Mouse (Mus musculus) erythroid progenitor cell, adult 5-6 weeks (primary cell): ENCODE measurements around the gene Dtnb. TPM values are rescaled to one million over a fixed set of nuclear protein-coding genes. Genes with fewer than 3 reads are reported as not detected.

Source experiments
- ATAC-seq: replicated peaks from 2 replicates; pipeline ENCODE4 v1.8.0; 2016; ENCODE audit warnings: moderate number of reproducible peaks, mild to moderate bottlenecking, moderate TSS enrichment, inconsistent platforms; ENCODE audit not compliant: poor library complexity, low FRiP score, severe bottlenecking
- total RNA-seq, 2 experiments: library from RNA; stranded (forward) in 1 of 2; stranded (reverse) in 1 of 2; fragments of 150-400 nt in 1 of 2; fragments of 186-747, 209-891 nt in 1 of 2; gene quantifications; 2 replicates each; pipeline versions ENCODE4 v1.2.3 to v1.2.4; 2015 to 2017; ENCODE audit warnings: low replicate concordance in 2 of 2

Gene Dtnb
- total RNA-seq, 2 experiments from 2014 or later, result 72.1 to 101 TPM

DNA sequence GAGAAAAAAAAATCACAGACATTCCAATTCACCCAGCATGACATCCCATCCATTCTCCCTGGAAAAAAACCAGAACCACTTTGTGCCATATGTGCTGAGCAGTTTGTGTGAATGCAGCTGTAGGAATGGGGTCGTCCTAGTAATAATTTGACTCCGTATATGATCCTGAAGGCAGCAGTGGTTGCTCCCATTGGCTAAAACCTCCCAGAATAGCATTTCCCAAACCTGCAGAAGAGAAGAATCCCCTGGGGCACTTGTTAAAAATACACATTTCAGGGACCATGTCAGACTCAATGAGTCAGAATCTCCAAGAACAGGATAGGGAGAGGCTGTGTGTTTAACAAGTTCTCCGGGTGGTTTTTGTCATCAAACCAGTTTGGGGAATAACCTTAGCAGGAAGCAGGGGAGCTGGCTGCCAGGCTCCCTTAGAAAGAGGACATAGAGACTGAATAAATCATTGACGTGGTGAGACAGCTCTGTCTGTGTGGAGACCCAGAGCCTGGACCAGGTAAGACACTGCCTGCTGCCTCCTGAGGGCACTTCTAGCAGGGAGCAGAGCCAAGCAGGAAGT is 147.1 kb downstream of the Dtnb start:
- ATAC-seq, result no peak

DNA sequence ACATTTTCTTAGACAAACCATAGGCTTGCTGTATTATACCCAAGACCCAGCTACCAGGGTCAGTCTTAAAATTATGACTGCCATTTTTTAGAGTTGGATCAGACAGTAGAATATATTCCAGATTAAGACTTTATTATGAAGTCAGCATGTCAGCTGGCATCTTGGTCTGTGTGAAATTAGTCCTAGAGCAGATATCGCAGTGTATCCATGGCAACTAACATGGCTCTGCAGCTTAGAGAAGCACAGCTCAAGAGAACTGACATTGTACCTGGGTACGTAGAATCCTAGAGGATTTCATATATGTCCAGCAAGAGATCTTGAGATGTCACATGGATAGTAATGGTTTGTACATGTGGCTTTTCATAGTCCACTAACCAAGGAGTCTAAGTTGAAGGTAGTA is 148.3 kb downstream of the Dtnb start:
- no peak for ATAC-seq

DNA sequence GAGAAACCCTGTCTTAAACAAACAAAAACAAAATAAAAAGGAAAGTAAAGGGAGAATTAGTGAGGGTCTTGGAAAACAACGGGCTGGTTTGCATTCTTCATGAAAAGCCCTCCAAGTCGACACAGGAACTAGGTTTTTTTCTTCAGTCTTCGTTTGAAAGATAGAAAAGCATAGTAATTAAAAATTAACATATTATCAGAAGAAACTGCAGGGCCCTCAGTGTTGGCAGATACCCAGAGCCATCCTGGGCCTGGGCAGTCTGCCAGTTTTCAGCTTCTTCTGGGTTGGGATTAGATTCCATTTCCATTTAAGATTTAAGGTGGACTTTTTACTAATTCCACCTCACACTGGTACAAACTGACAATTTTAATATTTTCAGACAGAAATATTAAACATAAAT is 151.6 kb downstream of the Dtnb start:
- no peak for ATAC-seq

- no peak for ATAC-seq
Observed at GRCm38 (mm10) chr12:3724822-3725370, 152.7 kb downstream of the Dtnb start.

DNA sequence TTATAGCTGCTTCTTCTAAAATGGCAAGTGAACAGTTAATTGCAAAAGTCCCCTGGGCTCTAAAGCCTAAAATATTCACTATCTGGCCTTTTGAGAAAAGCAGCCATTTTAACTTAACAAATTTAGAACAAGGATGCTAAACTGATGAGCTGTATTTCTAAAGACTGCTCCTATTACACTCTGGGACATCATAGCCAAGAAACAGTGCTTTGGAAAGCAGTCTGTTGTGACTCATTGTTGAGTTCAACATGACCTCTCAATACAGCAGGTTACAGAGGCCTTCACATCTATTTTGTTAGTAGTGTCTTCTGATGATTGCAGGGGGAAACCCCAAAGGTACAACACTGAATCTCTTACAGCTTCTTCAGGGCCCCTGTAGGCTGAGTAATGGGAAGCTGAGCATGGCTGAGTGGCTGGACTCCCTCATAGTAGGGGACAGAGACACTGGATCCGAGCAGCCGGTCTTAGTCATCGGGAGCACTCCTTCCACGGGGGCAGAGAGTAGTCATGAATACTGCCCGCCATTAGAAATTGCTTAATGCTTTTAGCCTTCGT is 157.4 kb downstream of the Dtnb start:
- no peak for ATAC-seq

DNA sequence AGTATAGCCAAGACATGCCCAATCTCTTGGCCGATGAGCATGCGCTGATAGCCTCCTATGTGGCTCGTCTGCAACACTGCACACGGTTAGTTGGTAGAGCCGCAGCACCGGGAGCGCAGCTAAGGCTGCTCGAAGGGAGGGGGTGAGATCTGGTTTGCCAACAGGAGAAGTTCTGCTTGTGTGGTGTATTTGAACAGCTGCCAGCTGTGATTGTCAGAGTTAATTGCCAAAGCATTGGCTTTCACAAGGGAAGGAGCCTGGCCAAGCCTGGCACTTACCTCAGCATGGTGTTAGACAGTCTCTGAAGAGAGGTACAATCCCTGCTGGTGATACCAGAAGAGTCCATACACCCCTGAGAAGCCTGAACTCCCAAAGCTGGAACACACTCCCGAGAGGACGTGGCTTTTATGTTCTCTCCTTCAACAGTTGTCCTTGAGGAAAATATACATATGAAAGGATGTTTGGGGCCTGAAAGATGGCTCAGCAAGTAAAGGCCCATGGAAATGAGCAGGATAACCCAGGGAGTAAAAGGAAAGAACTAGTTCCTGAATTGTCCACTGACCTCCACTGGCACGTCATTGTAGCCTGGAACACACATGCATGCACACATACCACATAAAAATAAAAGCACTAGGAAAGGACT is 160.6 kb downstream of the Dtnb start:
- no peak for ATAC-seq

GRCm38 (mm10) chr12:3733328-3733727 is 161.1 kb downstream of the Dtnb start:
- ATAC-seq, result no peak

DNA sequence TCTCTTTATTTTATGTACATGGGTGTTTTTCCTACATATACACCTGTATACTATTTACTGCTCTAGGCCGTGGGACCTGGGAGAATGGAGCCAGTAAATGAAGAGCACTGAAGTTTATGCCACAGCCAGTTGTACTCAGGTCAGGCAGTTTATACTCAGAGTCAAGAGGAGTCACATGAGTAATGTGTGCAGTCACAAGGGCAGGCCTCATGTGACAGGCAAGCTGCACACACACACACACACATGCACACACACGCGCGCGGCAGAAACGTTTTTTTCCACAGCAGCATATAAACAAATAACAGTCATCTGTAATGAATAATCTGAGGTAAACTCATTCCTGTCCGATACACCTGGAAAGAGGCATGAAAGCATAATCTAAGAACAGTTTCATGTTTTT is 164.8 kb downstream of the Dtnb start:
- ATAC-seq, result no peak

- ATAC-seq, result no peak
Observed at GRCm38 (mm10) chr12:3738741-3739529, 166.8 kb downstream of the Dtnb start.

GRCm38 (mm10) chr12:3739749-3740704 is 167.8 kb downstream of the Dtnb start:
- no peak for ATAC-seq

DNA sequence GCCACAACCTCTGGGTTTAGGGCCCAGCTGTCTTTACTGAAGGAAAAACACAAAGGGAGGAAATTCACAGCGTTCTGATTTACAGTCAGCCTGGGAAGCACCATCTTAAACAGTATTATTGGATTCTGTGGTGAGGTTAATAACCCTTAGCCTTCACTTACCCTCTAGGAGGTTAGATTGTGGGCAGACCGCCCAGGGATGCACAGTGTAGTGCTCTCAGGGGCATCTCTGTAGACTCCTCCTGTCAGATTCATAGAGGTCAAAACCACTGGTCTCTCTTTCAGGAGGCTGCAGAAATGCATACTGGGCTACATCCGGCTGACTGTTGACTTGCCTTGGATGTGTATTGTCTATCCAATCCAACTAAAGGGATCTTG is 168.5 kb downstream of the Dtnb start:
- ATAC-seq, result no peak

DNA sequence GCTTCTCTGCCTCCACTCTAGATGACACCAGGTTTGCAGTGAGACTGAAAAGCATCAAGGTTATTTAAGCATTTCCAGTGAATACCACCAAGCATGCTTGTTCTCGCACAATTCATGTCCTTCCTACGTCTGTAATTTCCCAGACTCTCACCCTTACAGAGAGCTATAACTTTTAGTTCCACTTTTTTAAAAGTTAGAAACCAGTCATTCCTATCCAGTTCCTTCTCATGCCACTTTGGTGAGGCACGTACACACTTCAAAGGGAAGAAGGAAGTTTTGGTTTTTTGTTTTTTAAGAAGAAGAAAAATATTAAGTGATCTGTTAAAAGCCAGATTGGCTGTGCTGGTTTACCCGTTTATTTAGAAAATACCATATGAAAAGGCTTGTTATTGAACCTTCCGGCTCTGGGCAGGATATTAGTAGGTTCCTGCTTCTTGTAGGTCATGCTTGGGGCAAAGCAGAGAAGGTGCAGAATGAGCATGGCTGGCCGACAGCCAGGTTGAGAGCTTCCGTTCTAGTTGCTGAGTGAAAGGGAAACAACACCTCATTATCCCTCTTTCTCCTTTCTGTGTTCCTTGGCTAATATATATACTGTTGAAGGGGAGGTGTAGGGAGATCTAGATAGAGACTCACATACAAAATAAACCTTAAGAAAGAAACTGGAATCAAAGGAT is 173.4 kb downstream of the Dtnb start:
- no peak for ATAC-seq

DNA sequence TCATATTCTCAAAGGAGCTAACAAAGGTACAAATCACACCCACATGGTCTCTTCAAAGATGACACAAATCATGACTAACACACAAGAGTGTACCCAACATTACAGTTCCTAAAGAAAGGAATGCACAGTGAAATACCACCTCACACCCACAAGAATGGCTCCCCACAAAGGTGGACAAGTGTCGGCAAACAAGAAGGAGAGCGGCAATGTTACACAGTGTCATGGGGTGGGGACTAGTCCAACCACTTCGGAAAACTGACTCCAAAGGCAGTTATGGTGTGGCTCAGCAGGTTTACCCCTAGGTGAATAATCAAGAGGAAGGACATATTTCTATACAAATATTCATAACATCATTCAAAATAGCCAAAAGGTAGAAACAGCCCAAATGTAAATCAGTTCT is 174.2 kb downstream of the Dtnb start:
- ATAC-seq, result no peak

DNA sequence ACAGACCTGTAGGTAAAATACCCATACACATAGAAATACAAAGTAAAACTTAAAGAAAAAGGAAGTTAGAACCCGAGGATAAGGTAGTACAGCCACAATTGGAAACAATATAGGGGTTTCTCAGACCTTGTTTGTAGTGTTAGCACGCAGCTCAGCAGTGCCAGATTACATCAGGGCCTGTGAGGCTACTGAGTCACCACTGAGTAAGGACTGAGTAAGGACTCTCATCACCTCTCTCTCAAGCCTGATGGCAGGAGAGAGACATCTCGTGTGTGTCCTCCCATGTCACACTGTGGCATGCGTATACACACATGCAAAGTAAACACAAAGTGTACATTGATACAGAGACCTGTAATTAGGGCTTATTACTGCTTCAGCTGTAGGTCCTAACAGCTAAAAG is 175.4 kb downstream of the Dtnb start:
- ATAC-seq, result no peak

DNA sequence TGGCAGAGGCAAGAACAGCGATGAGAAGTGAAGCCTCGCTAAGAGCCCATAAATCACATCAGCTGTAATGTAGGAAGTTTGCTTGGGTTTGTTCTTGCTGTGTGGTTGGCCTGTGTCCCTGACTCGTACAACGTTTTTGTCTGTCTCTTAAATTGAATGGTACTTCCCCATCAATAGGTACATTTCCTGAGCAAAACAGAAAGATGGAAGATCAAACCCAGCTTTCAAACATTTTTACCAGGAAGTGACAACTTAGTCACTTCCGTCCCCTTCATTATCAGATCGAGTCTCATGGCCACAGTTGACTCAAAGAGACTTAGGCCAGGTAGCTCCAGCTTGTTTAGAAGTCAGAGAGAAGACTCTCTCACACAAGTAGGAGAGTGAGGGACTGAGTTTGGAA is 183.3 kb downstream of the Dtnb start:
- no peak for ATAC-seq

DNA sequence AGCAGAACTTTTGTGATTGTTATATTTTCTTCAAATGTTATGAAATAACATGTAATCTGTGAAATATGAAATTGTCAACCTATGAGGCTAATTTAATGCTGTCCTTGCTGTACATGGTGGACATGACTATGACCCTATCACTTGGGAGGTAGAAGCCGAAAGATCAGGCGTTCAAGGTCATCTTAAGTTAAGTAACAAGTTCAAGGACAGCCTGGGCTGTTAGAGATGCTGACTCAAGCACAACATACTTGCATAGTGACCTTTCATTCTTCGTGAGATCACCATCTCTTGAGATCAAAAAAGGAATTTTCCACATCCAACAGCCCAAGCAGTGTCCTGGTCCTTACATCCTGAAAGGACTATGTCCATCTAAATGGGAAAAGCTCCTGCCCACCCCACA is 184.0 kb downstream of the Dtnb start:
- no peak for ATAC-seq

DNA sequence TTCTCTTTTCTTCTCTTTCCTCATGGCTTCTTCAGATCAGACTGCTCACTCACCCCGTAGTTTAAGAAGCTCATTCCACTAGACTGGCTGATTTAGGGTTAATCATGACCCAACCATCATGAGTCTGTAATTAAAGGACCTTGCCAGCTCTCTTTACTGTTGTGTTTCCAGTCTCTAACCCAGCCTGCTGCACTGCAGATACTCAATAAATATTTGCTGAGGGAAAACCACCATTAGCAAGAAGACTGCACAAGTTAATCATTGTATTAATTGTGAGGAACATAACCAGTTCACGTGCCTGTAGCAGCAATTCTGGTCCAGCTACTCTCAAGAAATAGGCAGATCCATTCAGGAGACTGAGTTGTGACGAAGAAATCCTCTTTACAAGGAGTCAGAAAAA is 185.9 kb downstream of the Dtnb start:
- ATAC-seq, result no peak

- no peak for ATAC-seq
Observed at GRCm38 (mm10) chr12:3759419-3759818, 187.2 kb downstream of the Dtnb start.
